Mouse (Mus musculus) hindbrain, postnatal 0 days (tissue): ENCODE measurements at regions not wholly inside any gene's neighbourhood (a gene's known extent, or its start where the extent isn't known, plus 50 kb on each side); places are given as distances from the start of the nearest gene placed in this dataset.

Experiments used
- ATAC-seq: fragments of 200-750 bp; cut with Nextera tagmentation; 2 replicates; pipeline ENCODE4 v1.8.0; 2017; ENCODE audit warnings: mild to moderate bottlenecking, moderate TSS enrichment, moderate library complexity
- DNase-seq: peaks from one replicate; pipeline ENCODE4 v3.0.0-alpha.2; 2015; ENCODE audit warnings: low spot score
- H3K27ac ChIP-seq: fragments of 300-500 bp; sonication (generic); 2 replicates; pipeline ENCODE4 v1.5.1; 2014; ENCODE audit warnings: mild to moderate bottlenecking
- H3K27me3 ChIP-seq: fragments of 300-500 bp; sonication (generic); 2 replicates; pipeline ENCODE4 v1.6.1; 2014; ENCODE audit warnings: low read length, mixed read lengths; ENCODE audit not compliant: insufficient read depth
- H3K36me3 ChIP-seq: fragments of 300-500 bp; sonication (generic); 2 replicates; pipeline ENCODE4 v1.6.1; 2014; ENCODE audit warnings: low read length, mixed read lengths; ENCODE audit not compliant: insufficient read depth
- H3K4me1 ChIP-seq: fragments of 300-500 bp; sonication (generic); 2 replicates; pipeline ENCODE4 v1.6.1; 2014; ENCODE audit warnings: antibody characterized with exemption, low read length, mixed read lengths; ENCODE audit not compliant: insufficient read depth
- H3K4me2 ChIP-seq: fragments of 300-500 bp; sonication (generic); 2 replicates; pipeline ENCODE4 v1.6.1; 2014; ENCODE audit warnings: low read depth, mild to moderate bottlenecking, low read length, moderate library complexity, mixed read lengths
- H3K4me3 ChIP-seq: fragments of 300-500 bp; sonication (generic); 2 replicates; pipeline ENCODE4 v1.5.1; 2014; ENCODE audit warnings: low read length
- H3K9ac ChIP-seq: fragments of 300-500 bp; sonication (generic); replicated peaks from 2 replicates; pipeline ENCODE4 v1.6.1; 2014; ENCODE audit warnings: mild to moderate bottlenecking, low read length, moderate library complexity, mixed read lengths
- H3K9me3 ChIP-seq: fragments of 300-500 bp; sonication (generic); 2 replicates; pipeline ENCODE4 v1.6.1; 2016; ENCODE audit warnings: low read length, mixed read lengths
- CTCF ChIP-seq: IDR thresholded peaks from 2 replicates; pipeline ENCODE4 v1.5.1; 2016; ENCODE audit warnings: antibody characterized with exemption, control low read depth, low read depth
- WGBS: fragments of 180-500 bp; shearing (Covaris S2); extraction: QIAGEN DNeasy Blood & Tissue Kit; methylation state at CpG from one replicate; pipeline ENCODE4 v1.1.7; 2014; 5-methylcytosine and 5-hydroxymethylcytosine counted together

GRCm38 (mm10) chr16:71622664-71623063, 685.4 kb upstream of the Robo1 start:
- Histone ChIP-seq H3K27me3 (no peaks in the 10 kb centered on the region), H3K4me3 (no peak overlapping the region), H3K4me2 (no peak overlapping the region), H3K9me3 (no peaks in the 10 kb centered on the region), H3K36me3 (no peaks in the 10 kb centered on the region), H3K9ac (no peak overlapping the region), H3K27ac (no peak overlapping the region), H3K4me1 (no peaks in the 10 kb centered on the region)
- ATAC-seq (no peak), DNase-seq (no peak)
- TF ChIP-seq CTCF = no peak
- WGBS = 75% methylated on average over 8 of the region's 8 CpGs

- WGBS = 77% methylated on average over 2 of the region's 2 CpGs
- DNase-seq (no peak), ATAC-seq (no peak)
- H3K27me3 ChIP-seq = no peaks in the 10 kb centered on the region
- H3K4me2 ChIP-seq = no peak overlapping the region
- TF ChIP-seq CTCF = no peak
- H3K4me3 ChIP-seq = no peak overlapping the region
- H3K27ac ChIP-seq = no peak overlapping the region
- no peaks in the 10 kb centered on the region for H3K4me1 ChIP-seq
- H3K9me3 ChIP-seq = no peaks in the 10 kb centered on the region
- H3K9ac ChIP-seq = no peak overlapping the region
- no peaks in the 10 kb centered on the region for H3K36me3 ChIP-seq
Observed at GRCm38 (mm10) chr16:71640361-71640760, 667.7 kb upstream of the Robo1 start.

GRCm38 (mm10) chr16:71643223-71643622, 664.9 kb upstream of the Robo1 start:
- WGBS = 36% methylated on average over 6 of the region's 6 CpGs
- no peak overlapping the region for H3K4me3 ChIP-seq
- no peaks in the 10 kb centered on the region for H3K9me3 ChIP-seq
- ATAC-seq = no peak
- H3K9ac ChIP-seq = no peak overlapping the region
- no peaks in the 10 kb centered on the region for H3K27me3 ChIP-seq
- no peaks in the 10 kb centered on the region for H3K4me1 ChIP-seq
- no peak overlapping the region for H3K27ac ChIP-seq
- DNase-seq = peak; percentile 63
- no peak for TF ChIP-seq CTCF
- H3K4me2 ChIP-seq = no peak overlapping the region
- no peaks in the 10 kb centered on the region for H3K36me3 ChIP-seq

- H3K4me2 ChIP-seq = no peak overlapping the region
- no peaks in the 10 kb centered on the region for H3K9me3 ChIP-seq
- ATAC-seq = no peak
Observed at GRCm38 (mm10) chr16:71678075-71678701, 629.9 kb upstream of the Robo1 start.

GRCm38 (mm10) chr16:71693464-71693863, 614.6 kb upstream of the Robo1 start:
- H3K36me3 ChIP-seq = no peaks in the 10 kb centered on the region
- H3K9ac ChIP-seq = no peak overlapping the region
- DNase-seq (no peak), ATAC-seq (no peak)
- H3K4me2 ChIP-seq = no peak overlapping the region
- no peaks in the 10 kb centered on the region for H3K27me3 ChIP-seq
- no peak for TF ChIP-seq CTCF
- H3K9me3 ChIP-seq = no peaks in the 10 kb centered on the region
- H3K4me3 ChIP-seq = no peak overlapping the region
- H3K4me1 ChIP-seq = no peaks in the 10 kb centered on the region
- 50% methylated on average over 4 of the region's 4 CpGs for WGBS
- no peak overlapping the region for H3K27ac ChIP-seq

More at GRCm38 (mm10) chr16:71678075-71678701, 629.9 kb upstream of the Robo1 start:
- peak; percentile 27 for DNase-seq
- Histone ChIP-seq H3K36me3 (no peaks in the 10 kb centered on the region), H3K4me1 (no peaks in the 10 kb centered on the region), H3K4me3 (no peak overlapping the region), H3K27ac (no peak overlapping the region), H3K27me3 (no peaks in the 10 kb centered on the region), H3K9ac (no peak overlapping the region)
- TF ChIP-seq CTCF = peak; percentile 18; the same call in 1 of the 2 replicates
- WGBS = 5% methylated on average over 2 of the region's 2 CpGs

GRCm38 (mm10) chr16:71705846-71706245, 602.3 kb upstream of the Robo1 start:
- Histone ChIP-seq H3K27me3 (no peaks in the 10 kb centered on the region), H3K4me3 (no peak overlapping the region), H3K4me2 (no peak overlapping the region), H3K36me3 (no peaks in the 10 kb centered on the region), H3K27ac (no peak overlapping the region), H3K9me3 (no peaks in the 10 kb centered on the region), H3K9ac (no peak overlapping the region), H3K4me1 (no peaks in the 10 kb centered on the region)
- ATAC-seq = no peak
- TF ChIP-seq CTCF = no peak
- DNase-seq = peak; percentile 46

GRCm38 (mm10) chr16:71709684-71710083, 598.4 kb upstream of the Robo1 start:
- Histone ChIP-seq H3K4me1 (no peaks in the 10 kb centered on the region), H3K27ac (no peak overlapping the region), H3K4me2 (no peak overlapping the region), H3K27me3 (no peaks in the 10 kb centered on the region), H3K36me3 (no peaks in the 10 kb centered on the region), H3K9me3 (no peaks in the 10 kb centered on the region), H3K4me3 (no peak overlapping the region), H3K9ac (no peak overlapping the region)
- WGBS = 53% methylated on average over 3 of the region's 3 CpGs
- no peak for TF ChIP-seq CTCF
- no peak for DNase-seq
- no peak for ATAC-seq
